Mouse (Mus musculus) CH12.LX (cell line): ENCODE measurements at regions not wholly inside any gene's neighbourhood (a gene's known extent, or its start where the extent isn't known, plus 50 kb on each side); places are given as distances from the start of the nearest gene placed in this dataset.

Source experiments
- DNase-seq: peaks from one replicate; pipeline ENCODE4 v3.0.0-alpha.2; 2013; ENCODE audit errors: extremely low read depth
- H3K27ac ChIP-seq: 2 replicates; pipeline ENCODE4 v1.5.1; 2012; ENCODE audit warnings: low read depth, mild to moderate bottlenecking, control low read depth, moderate library complexity; ENCODE audit not compliant: insufficient read depth
- H3K27me3 ChIP-seq: replicated peaks from 2 replicates; pipeline ENCODE3; 2012; ENCODE audit warnings: inconsistent platforms
- H3K36me3 ChIP-seq, 2 experiments: replicated peaks in 1 of 2; 2 replicates each; pipeline versions ENCODE3 to v1.6.1; 2012; ENCODE audit warnings: inconsistent platforms in 1 of 2, low read length in 1 of 2, mild to moderate bottlenecking in 1 of 2, mixed read lengths in 1 of 2, moderate library complexity in 1 of 2; ENCODE audit not compliant: control insufficient read depth in 1 of 2, insufficient read depth in 1 of 2
- H3K4me1 ChIP-seq, 2 experiments: 2 replicates each; pipeline ENCODE4 v1.6.1; 2012; ENCODE audit warnings: inconsistent platforms in 1 of 2, moderate library complexity in 1 of 2; ENCODE audit not compliant: insufficient read depth in 2 of 2, control insufficient read depth in 1 of 2
- H3K4me2 ChIP-seq: 2 replicates; pipeline ENCODE4 v1.6.1; 2012; ENCODE audit warnings: low read depth, mild to moderate bottlenecking, control low read depth; ENCODE audit not compliant: poor library complexity, insufficient read depth, severe bottlenecking
- H3K4me3 ChIP-seq, 3 experiments: fragments of 150-350 bp in 1 of 3; sonication (generic) in 1 of 3; replicated peaks in 1 of 3; 2 replicates each; pipeline versions ENCODE3 to v1.5.1; 2011 to 2012; ENCODE audit warnings: low read depth in 2 of 3, low read length in 2 of 3, mild to moderate bottlenecking in 2 of 3, moderate library complexity in 2 of 3, control low read depth in 1 of 3, improper control_type of control experiment in 1 of 3, inconsistent platforms in 1 of 3, mixed read lengths in 1 of 3; ENCODE audit not compliant: poor library complexity in 1 of 3
- H3K79me2 ChIP-seq: replicated peaks from 2 replicates; pipeline ENCODE4 v1.6.1; 2012; ENCODE audit warnings: mild to moderate bottlenecking, moderate library complexity; ENCODE audit not compliant: control insufficient read depth, poor library complexity, insufficient read depth, severe bottlenecking; ENCODE audit errors: extremely low read depth
- H3K9ac ChIP-seq: 2 replicates; pipeline ENCODE4 v1.6.1; 2012; ENCODE audit warnings: low read depth, mild to moderate bottlenecking, control low read depth, moderate library complexity; ENCODE audit not compliant: insufficient read depth
- H3K9me3 ChIP-seq: replicated peaks from 2 replicates; pipeline ENCODE3; 2012; ENCODE audit warnings: low read length, inconsistent platforms, mixed read lengths
- CHD2 ChIP-seq: IDR thresholded peaks from 2 replicates; pipeline ENCODE4 v1.6.1; 2011; ENCODE audit warnings: low read length, improper control_type of control experiment
- E2F4 ChIP-seq: IDR thresholded peaks from 2 replicates; pipeline ENCODE4 v1.6.1; 2011; ENCODE audit warnings: low read depth, low read length, improper control_type of control experiment; ENCODE audit not compliant: insufficient replicate concordance
- JUND ChIP-seq: conservative IDR thresholded peaks from 2 replicates; pipeline ENCODE4 v1.6.1; 2011; ENCODE audit warnings: low read depth, low read length, improper control_type of control experiment
- MAFK ChIP-seq: IDR thresholded peaks from 2 replicates; pipeline ENCODE4 v1.6.1; 2011; ENCODE audit warnings: low read length, improper control_type of control experiment; ENCODE audit not compliant: insufficient replicate concordance
- MEF2A ChIP-seq: IDR thresholded peaks from 2 replicates; pipeline ENCODE4 v1.6.1; 2014; ENCODE audit warnings: low read depth, mild to moderate bottlenecking, inconsistent platforms, low read length, improper control_type of control experiment, borderline replicate concordance
- MXI1 ChIP-seq: IDR thresholded peaks from 2 replicates; pipeline ENCODE4 v1.6.1; 2011; ENCODE audit warnings: mild to moderate bottlenecking, low read depth, low read length, improper control_type of control experiment
- MYC ChIP-seq: IDR thresholded peaks from 2 replicates; pipeline ENCODE4 v1.6.1; 2011; ENCODE audit warnings: low read depth, mild to moderate bottlenecking, improper control_type of control experiment, low read length
- NELFE ChIP-seq: IDR thresholded peaks from 2 replicates; pipeline ENCODE4 v1.6.1; 2011; ENCODE audit warnings: low read depth, low read length, improper control_type of control experiment
- POLR2AphosphoS2 ChIP-seq: IDR thresholded peaks from 2 replicates; pipeline ENCODE4 v1.6.1; 2011; ENCODE audit warnings: low read depth, low read length, improper control_type of control experiment
- UBTF ChIP-seq: IDR thresholded peaks from 2 replicates; pipeline ENCODE4 v1.6.1; 2012; ENCODE audit warnings: low read depth, mild to moderate bottlenecking, inconsistent platforms, low read length, improper control_type of control experiment, moderate library complexity
- USF1 ChIP-seq: IDR thresholded peaks from 2 replicates; pipeline ENCODE4 v1.6.1; 2014; ENCODE audit warnings: low read depth, mild to moderate bottlenecking, inconsistent platforms, low read length, improper control_type of control experiment
- ZKSCAN1 ChIP-seq: IDR thresholded peaks from 2 replicates; pipeline ENCODE4 v1.6.1; 2012; ENCODE audit warnings: low read depth, inconsistent platforms, low read length, improper control_type of control experiment, borderline replicate concordance
- ZMIZ1 ChIP-seq: IDR thresholded peaks from 2 replicates; pipeline ENCODE4 v1.6.1; 2012; ENCODE audit warnings: low read depth, mild to moderate bottlenecking, inconsistent platforms, low read length, improper control_type of control experiment
- ZNF384 ChIP-seq: IDR thresholded peaks from 2 replicates; pipeline ENCODE4 v1.6.1; 2012; ENCODE audit warnings: low read depth, low read length, improper control_type of control experiment, inconsistent platforms
- dilution Hi-C: fragments of 300-500 bp; cut with MboI; formaldehyde crosslinking; loops from 2 replicates; pipeline ENCODE4 v1.14.3; 2020; ENCODE audit warnings: low sequenced_read_pairs; ENCODE audit not compliant: extremely low pct_unique_long_range_greater_than_20kb, extremely low pct_ligation_motif_present
- in situ Hi-C: fragments of 300-500 bp; cut with MboI; formaldehyde crosslinking; loops from 3 replicates; pipeline ENCODE4 v1.14.3; 2019; ENCODE audit warnings: low sequenced_read_pairs, low pct_ligation_motif_present, low pct_unique_long_range_greater_than_20kb, mixed read lengths

DNA sequence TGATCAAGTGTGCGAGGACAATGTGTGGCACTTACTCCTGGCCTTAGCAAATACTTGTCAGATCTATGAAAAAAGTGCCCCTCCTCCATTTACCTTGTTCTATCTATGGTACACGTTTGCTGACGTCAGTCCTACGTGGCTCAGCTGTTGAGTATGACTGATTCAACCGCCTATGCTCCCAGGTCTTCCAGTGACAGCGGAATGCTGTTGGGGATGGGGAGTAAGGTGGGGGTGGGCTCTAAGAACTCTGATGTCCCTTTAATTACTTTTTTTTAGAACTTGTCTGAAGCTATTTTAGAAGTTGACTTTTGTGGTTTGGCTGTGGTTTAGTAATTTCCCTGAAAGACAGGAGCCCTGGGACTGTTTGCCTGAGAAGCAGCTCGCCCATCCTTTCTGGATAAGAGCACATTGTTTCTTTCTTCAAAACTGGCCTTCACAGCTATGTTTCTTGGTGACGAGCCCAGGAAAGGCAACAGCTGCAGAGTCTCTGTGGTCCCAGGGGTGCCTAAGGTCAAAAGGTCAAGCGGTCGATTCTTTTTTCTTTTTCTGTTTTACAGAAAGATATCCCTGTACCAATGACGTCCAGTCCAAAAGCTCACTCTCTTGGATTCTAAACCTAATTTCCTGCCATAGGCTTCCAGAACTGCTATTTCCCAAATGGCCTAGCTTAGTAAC, 157.5 kb upstream of the Serpine2 start:
- Histone ChIP-seq H3K4me1 (peaks cover 2 to 9% of the 10 kb centered on the region in 2 experiments; a peak in 3 of 4 replicates), H3K27ac (no peak overlapping the region), H3K27me3 (no peaks in the 10 kb centered on the region), H3K4me3 (no peak overlapping the region), H3K79me2 (no peaks in the 10 kb centered on the region), H3K9me3 (no peaks in the 10 kb centered on the region), H3K9ac (no peak overlapping the region), H3K4me2 (no peak overlapping the region), H3K36me3 (no peaks in the 10 kb centered on the region)
- DNase-seq, result peak; percentile 7
- dilution Hi-C loops (no loop called here), in situ Hi-C loops (no loop called here)
- TF ChIP-seq ZNF384 (no peak), MEF2A (no peak), NELFE (no peak), JUND (no peak), CHD2 (no peak), ZKSCAN1 (no peak), MXI1 (no peak)

DNA sequence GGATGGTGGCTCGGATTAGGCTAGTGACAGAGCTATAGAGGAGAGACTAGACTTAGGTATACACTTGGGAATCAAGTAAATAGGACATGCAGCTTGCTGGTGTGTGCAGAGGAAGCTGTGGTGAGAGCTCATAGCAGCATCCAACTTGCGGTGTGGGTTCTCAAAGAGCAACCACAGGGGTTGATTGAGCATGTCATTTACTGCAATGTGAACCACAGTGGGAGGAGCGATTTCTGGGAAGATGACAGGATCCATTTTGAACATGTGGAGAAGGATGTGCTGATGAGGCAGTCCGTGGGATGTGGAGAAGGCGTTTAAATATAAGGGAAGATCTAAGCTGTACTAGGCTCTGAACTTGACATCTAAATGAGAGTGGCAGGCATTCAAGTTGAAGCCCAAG, 154.5 kb upstream of the Serpine2 start:
- Histone ChIP-seq H3K4me2 (no peak overlapping the region), H3K4me1 (peaks cover 2 to 9% of the 10 kb centered on the region in 2 experiments; a peak in 3 of 4 replicates), H3K36me3 (no peaks in the 10 kb centered on the region), H3K4me3 (no peak overlapping the region), H3K27ac (no peak overlapping the region), H3K9me3 (no peaks in the 10 kb centered on the region), H3K9ac (no peak overlapping the region), H3K79me2 (no peaks in the 10 kb centered on the region), H3K27me3 (no peaks in the 10 kb centered on the region)
- dilution Hi-C loops, result no loop called here
- in situ Hi-C loops, result no loop called here
- DNase-seq, result peak; percentile 6
- TF ChIP-seq POLR2AphosphoS2 (no peak), MYC (no peak), CHD2 (no peak), ZMIZ1 (no peak), JUND (no peak), USF1 (no peak), UBTF (no peak), E2F4 (no peak), MAFK (no peak)
